Mouse (Mus musculus): ENCODE data around the gene BC016579. TPM values are rescaled to one million over a fixed set of nuclear protein-coding genes. Genes with fewer than 3 reads are reported as not detected.

The BC016579 gene
- polyA plus RNA-seq, 1 experiment: not detected

DNA sequence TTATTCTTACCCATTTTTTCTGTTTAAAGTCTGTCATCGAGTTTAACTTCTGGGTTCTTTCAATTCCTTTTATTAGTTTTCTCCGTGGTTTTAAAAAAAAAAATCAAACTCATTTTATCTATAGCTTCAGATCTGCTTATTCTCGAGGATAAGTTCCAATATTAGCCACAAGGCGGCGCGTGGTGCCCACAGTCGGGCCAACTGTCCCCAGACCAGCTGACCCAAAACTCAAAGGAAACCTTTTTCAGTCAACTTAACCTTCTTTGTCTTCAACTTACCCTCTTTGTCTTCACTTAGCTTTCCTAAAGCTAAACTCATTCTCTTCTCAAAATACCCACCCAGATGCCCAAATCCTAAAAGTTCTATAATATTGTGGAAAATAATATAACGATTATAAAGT is 30.9 kb upstream of the BC016579 start:
- Histone ChIP-seq H3K4me3 (ENCODE audit: insufficient read depth, low read depth, low read length) (no peak overlapping the region), H3K4me1 (ENCODE audit: control insufficient read depth, insufficient read depth, low read length) (no peaks in the 10 kb centered on the region), H3K27ac (ENCODE audit: insufficient read depth, low read depth, low read length) (no peak overlapping the region)
- WGBS: 12% methylated on average over 8 of the region's 8 CpGs
- TF ChIP-seq CTCF (IDR thresholded peaks at IDR 0.05; ENCODE audit: insufficient read depth, low read depth, low read length): peak; percentile 78
- TF ChIP-seq POLR2A (IDR thresholded peaks at IDR 0.05; ENCODE audit: insufficient read depth, low read depth, low read length): no peak

DNA sequence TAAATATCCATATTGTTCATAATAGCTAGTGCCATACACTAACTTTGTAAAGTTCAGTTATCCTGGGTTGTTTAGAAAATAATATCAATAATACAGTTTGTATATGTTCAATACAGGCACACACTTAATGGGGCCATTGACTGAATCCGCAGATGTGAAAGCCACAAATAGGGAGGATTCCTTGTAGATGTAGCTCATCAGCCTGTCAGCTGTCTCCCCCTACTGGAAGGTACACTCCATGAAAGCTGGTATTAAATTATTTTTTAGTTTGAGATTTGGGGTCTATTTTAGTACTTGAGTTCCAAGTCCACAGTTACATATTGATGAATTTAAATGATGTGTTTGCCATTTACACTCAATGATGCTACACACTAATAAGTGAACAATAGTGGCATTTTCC is 22.6 kb upstream of the BC016579 start:
- no peaks in the 10 kb centered on the region for H3K4me1 ChIP-seq (ENCODE audit: control insufficient read depth, insufficient read depth, low read length)
- H3K27ac ChIP-seq (ENCODE audit: insufficient read depth, low read depth, low read length): no peak overlapping the region
- 49% methylated on average over 1 of the region's 1 CpGs for WGBS
- TF ChIP-seq POLR2A (IDR thresholded peaks at IDR 0.05; ENCODE audit: insufficient read depth, low read depth, low read length) (no peak), CTCF (IDR thresholded peaks at IDR 0.05; ENCODE audit: insufficient read depth, low read depth, low read length) (no peak)
- H3K4me3 ChIP-seq (ENCODE audit: insufficient read depth, low read depth, low read length): no peak overlapping the region

- Histone ChIP-seq H3K4me3 (ENCODE audit: insufficient read depth, low read depth, low read length) (no peak overlapping the region), H3K27ac (ENCODE audit: insufficient read depth, low read depth, low read length) (no peak overlapping the region), H3K4me1 (ENCODE audit: control insufficient read depth, insufficient read depth, low read length) (no peaks in the 10 kb centered on the region)
- 55% methylated on average over 4 of the region's 4 CpGs for WGBS
- TF ChIP-seq CTCF (IDR thresholded peaks at IDR 0.05; ENCODE audit: insufficient read depth, low read depth, low read length): no peak
- TF ChIP-seq POLR2A (IDR thresholded peaks at IDR 0.05; ENCODE audit: insufficient read depth, low read depth, low read length): no peak
Measured at GRCm38 (mm10) chr16:45670005-45670404, 16.1 kb upstream of the BC016579 start.

GRCm38 (mm10) chr16:45668178-45668577 is 14.3 kb upstream of the BC016579 start:
- Histone ChIP-seq H3K27ac (ENCODE audit: insufficient read depth, low read depth, low read length) (no peak overlapping the region), H3K4me3 (ENCODE audit: insufficient read depth, low read depth, low read length) (no peak overlapping the region), H3K4me1 (ENCODE audit: control insufficient read depth, insufficient read depth, low read length) (no peaks in the 10 kb centered on the region)
- TF ChIP-seq POLR2A (IDR thresholded peaks at IDR 0.05; ENCODE audit: insufficient read depth, low read depth, low read length): no peak
- TF ChIP-seq CTCF (IDR thresholded peaks at IDR 0.05; ENCODE audit: insufficient read depth, low read depth, low read length): no peak
- WGBS: 81% methylated on average over 3 of the region's 3 CpGs

DNA sequence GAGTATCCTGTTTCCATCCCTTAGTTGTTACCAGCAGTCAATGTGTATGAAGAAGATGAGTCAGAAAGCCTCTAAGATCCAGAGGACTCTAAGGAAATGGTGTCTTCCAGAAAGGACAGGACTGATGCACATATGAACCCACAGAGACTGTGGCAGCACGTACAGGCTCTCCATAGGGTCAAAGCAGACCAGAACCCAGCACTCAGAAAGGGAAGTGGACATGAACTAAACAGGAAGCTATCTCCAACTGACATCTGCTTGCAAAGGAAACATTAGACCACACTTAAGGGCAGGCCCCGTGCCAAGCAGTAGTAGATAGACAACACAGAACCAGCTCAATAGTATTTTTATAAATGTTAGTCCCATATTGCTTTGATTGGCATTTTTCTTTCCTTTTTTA is 12.3 kb upstream of the BC016579 start:
- TF ChIP-seq CTCF (IDR thresholded peaks at IDR 0.05; ENCODE audit: insufficient read depth, low read depth, low read length) (no peak), POLR2A (IDR thresholded peaks at IDR 0.05; ENCODE audit: insufficient read depth, low read depth, low read length) (no peak)
- Histone ChIP-seq H3K27ac (ENCODE audit: insufficient read depth, low read depth, low read length) (no peak overlapping the region), H3K4me1 (ENCODE audit: control insufficient read depth, insufficient read depth, low read length) (no peaks in the 10 kb centered on the region), H3K4me3 (ENCODE audit: insufficient read depth, low read depth, low read length) (no peak overlapping the region)
- 86% methylated on average over 2 of the region's 2 CpGs for WGBS

GRCm38 (mm10) chr16:45662381-45662780 is 8.5 kb upstream of the BC016579 start:
- Histone ChIP-seq H3K27ac (ENCODE audit: insufficient read depth, low read depth, low read length) (no peak overlapping the region), H3K4me1 (ENCODE audit: control insufficient read depth, insufficient read depth, low read length) (no peaks in the 10 kb centered on the region), H3K4me3 (ENCODE audit: insufficient read depth, low read depth, low read length) (no peak overlapping the region)
- no peak for TF ChIP-seq CTCF (IDR thresholded peaks at IDR 0.05; ENCODE audit: insufficient read depth, low read depth, low read length)
- no peak for TF ChIP-seq POLR2A (IDR thresholded peaks at IDR 0.05; ENCODE audit: insufficient read depth, low read depth, low read length)

DNA sequence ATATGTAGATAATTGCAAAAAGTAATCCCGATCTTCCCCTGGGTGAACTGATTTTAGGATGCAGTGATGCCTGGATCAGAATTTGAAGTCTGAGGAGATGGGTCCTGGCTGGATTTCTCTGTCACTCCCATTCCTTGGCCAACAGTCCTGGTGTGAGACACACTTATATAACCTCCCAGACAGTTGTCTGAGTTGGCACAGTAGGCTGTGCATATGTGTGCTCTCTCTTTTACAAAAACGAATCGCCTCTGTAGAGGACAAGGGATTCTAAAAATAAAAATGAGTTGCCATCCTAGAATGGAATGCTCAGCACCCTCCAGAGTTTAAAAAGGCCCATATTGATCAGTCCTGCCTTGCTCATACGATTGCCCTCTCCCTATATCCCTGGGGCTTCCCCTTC is 5.7 kb upstream of the BC016579 start:
- Histone ChIP-seq H3K4me3 (ENCODE audit: insufficient read depth, low read depth, low read length) (no peak overlapping the region), H3K4me1 (ENCODE audit: control insufficient read depth, insufficient read depth, low read length) (no peaks in the 10 kb centered on the region), H3K27ac (ENCODE audit: insufficient read depth, low read depth, low read length) (no peak overlapping the region)
- 75% methylated on average over 4 of the region's 4 CpGs for WGBS
- TF ChIP-seq POLR2A (IDR thresholded peaks at IDR 0.05; ENCODE audit: insufficient read depth, low read depth, low read length) (no peak), CTCF (IDR thresholded peaks at IDR 0.05; ENCODE audit: insufficient read depth, low read depth, low read length) (no peak)

- Histone ChIP-seq H3K4me3 (ENCODE audit: insufficient read depth, low read depth, low read length) (no peak overlapping the region), H3K4me1 (ENCODE audit: control insufficient read depth, insufficient read depth, low read length) (peaks cover 6% of the 10 kb centered on the region), H3K27ac (ENCODE audit: insufficient read depth, low read depth, low read length) (no peak overlapping the region)
- 95% methylated on average over 1 of the region's 1 CpGs for WGBS
- no peak for TF ChIP-seq POLR2A (IDR thresholded peaks at IDR 0.05; ENCODE audit: insufficient read depth, low read depth, low read length)
- no peak for TF ChIP-seq CTCF (IDR thresholded peaks at IDR 0.05; ENCODE audit: insufficient read depth, low read depth, low read length)
Measured at GRCm38 (mm10) chr16:45658248-45658647, 4.4 kb upstream of the BC016579 start.

- no peak overlapping the region for H3K27ac ChIP-seq (ENCODE audit: insufficient read depth, low read depth, low read length)
- TF ChIP-seq POLR2A (IDR thresholded peaks at IDR 0.05; ENCODE audit: insufficient read depth, low read depth, low read length) (no peak), CTCF (IDR thresholded peaks at IDR 0.05; ENCODE audit: insufficient read depth, low read depth, low read length) (no peak)
- 94% methylated on average over 12 of the region's 12 CpGs for WGBS
- H3K4me3 ChIP-seq (ENCODE audit: insufficient read depth, low read depth, low read length): no peak overlapping the region
- H3K4me1 ChIP-seq (ENCODE audit: control insufficient read depth, insufficient read depth, low read length): peaks cover 6% of the 10 kb centered on the region
Measured at GRCm38 (mm10) chr16:45657574-45658159, 3.8 kb upstream of the BC016579 start.

DNA sequence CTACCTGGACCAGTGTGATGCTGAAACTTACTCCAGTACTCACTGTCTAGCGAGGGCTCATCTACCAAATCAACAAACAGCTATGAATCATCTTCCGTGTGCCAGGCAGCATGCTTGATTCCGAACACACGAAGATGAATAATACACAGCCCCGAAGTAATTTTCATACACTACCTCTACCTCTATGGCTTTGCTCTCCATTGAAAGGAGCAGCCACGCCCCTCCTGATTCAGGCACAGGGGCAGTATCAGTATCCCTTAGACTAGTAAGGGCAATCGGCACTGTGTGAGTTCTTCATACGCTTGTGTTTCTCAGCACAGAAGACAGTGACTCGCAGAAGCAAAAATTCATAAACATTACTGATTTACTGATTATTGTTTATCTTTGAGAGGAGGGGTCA is 597 bp upstream of the BC016579 start:
- TF ChIP-seq CTCF (IDR thresholded peaks at IDR 0.05; ENCODE audit: insufficient read depth, low read depth, low read length): no peak
- H3K4me1 ChIP-seq (ENCODE audit: control insufficient read depth, insufficient read depth, low read length): peaks cover 6% of the 10 kb centered on the region
- no peak overlapping the region for H3K27ac ChIP-seq (ENCODE audit: insufficient read depth, low read depth, low read length)
- no peak overlapping the region for H3K4me3 ChIP-seq (ENCODE audit: insufficient read depth, low read depth, low read length)
- 74% methylated on average over 9 of the region's 9 CpGs for WGBS

All from olfactory bulb, adult 2 months (tissue).